Mouse (Mus musculus) megakaryocyte, embryonic 14.5 days (primary cell): Measurements from ENCODE around the gene Iqcb1. TPM values are rescaled to one million over a fixed set of nuclear protein-coding genes. Genes with fewer than 3 reads are reported as not detected.

Source experiments
- H3K27me3 ChIP-seq: replicated peaks from 2 replicates; pipeline ENCODE3; 2012; ENCODE audit warnings: inconsistent platforms
- H3K36me3 ChIP-seq: replicated peaks from 2 replicates; pipeline ENCODE3; 2012; ENCODE audit warnings: low read length, inconsistent platforms, mixed read lengths
- H3K4me1 ChIP-seq: 2 replicates; pipeline ENCODE4 v1.6.1; 2012; ENCODE audit warnings: inconsistent platforms
- H3K4me3 ChIP-seq: replicated peaks from 2 replicates; pipeline ENCODE3; 2012; ENCODE audit warnings: moderate library complexity, mild to moderate bottlenecking, inconsistent platforms
- H3K9me3 ChIP-seq: 2 replicates; pipeline ENCODE4 v1.6.1; 2012; ENCODE audit warnings: inconsistent platforms
- FLI1 ChIP-seq: IDR thresholded peaks from 2 replicates; pipeline ENCODE4 v1.6.1; 2012; ENCODE audit warnings: low read length, inconsistent platforms, mixed read lengths
- GATA1 ChIP-seq: IDR thresholded peaks from 3 replicates; pipeline ENCODE4 v1.6.1; 2012; ENCODE audit warnings: mixed read lengths, low read length, inconsistent platforms, borderline replicate concordance
- polyA plus RNA-seq: library from polyadenylated mRNA; stranded (reverse); fragments of >175 nt; gene quantifications from 2 replicates; pipeline ENCODE4 v1.2.3, GENCODE M21; 2012; ENCODE audit warnings: low replicate concordance; ENCODE audit not compliant: insufficient read depth

Iqcb1 gene
- polyA plus RNA-seq, 1 experiment, result 0.36 TPM

- H3K9me3 ChIP-seq, result no peaks in the 10 kb centered on the region
- H3K4me1 ChIP-seq, result peaks cover 41% of the 10 kb centered on the region
- H3K36me3 ChIP-seq, result peaks cover 17% of the 10 kb centered on the region
- TF ChIP-seq GATA1 (no peak), FLI1 (no peak)
- H3K27me3 ChIP-seq, result no peaks in the 10 kb centered on the region
- peak within 1 kb of the TSS; percentile 99 for H3K4me3 ChIP-seq
These were observed 46.5 kb downstream of the Iqcb1 start, which contains the start of the genes Eaf2 and Golgb1 for GRCm38 (mm10) chr16:36874583-36875275. Eaf2 (minus strand) TSS chr16:36875003. Golgb1 (plus strand) TSS chr16:36875140.

GRCm38 (mm10) chr16:36875276-36875851 is 47.2 kb downstream of the Iqcb1 start:
- H3K9me3 ChIP-seq, result no peaks in the 10 kb centered on the region

GRCm38 (mm10) chr16:36877316-36877715 is 49.1 kb downstream of the Iqcb1 start:
- H3K27me3 ChIP-seq, result no peaks in the 10 kb centered on the region
- H3K4me3 ChIP-seq, result no peak overlapping the region
- peaks cover 48% of the 10 kb centered on the region for H3K4me1 ChIP-seq
- no peak for TF ChIP-seq FLI1
- TF ChIP-seq GATA1, result no peak
- H3K9me3 ChIP-seq, result no peaks in the 10 kb centered on the region
- peaks cover 1% of the 10 kb centered on the region for H3K36me3 ChIP-seq

More at GRCm38 (mm10) chr16:36875276-36875851, 47.2 kb downstream of the Iqcb1 start:
- Histone ChIP-seq H3K27me3 (no peaks in the 10 kb centered on the region), H3K4me1 (peaks cover 45% of the 10 kb centered on the region), H3K4me3 (peak overlapping the region; percentile 99), H3K36me3 (peaks cover 16% of the 10 kb centered on the region)
- TF ChIP-seq FLI1, result no peak
- TF ChIP-seq GATA1, result no peak

GRCm38 (mm10) chr16:36882737-36883343 is 54.7 kb downstream of the Iqcb1 start:
- H3K27me3 ChIP-seq, result no peaks in the 10 kb centered on the region
- no peak for TF ChIP-seq GATA1
- no peak for TF ChIP-seq FLI1
- H3K9me3 ChIP-seq, result no peaks in the 10 kb centered on the region
- H3K4me3 ChIP-seq, result no peak overlapping the region
- peaks cover 31% of the 10 kb centered on the region for H3K36me3 ChIP-seq
- peaks cover 29% of the 10 kb centered on the region for H3K4me1 ChIP-seq

DNA sequence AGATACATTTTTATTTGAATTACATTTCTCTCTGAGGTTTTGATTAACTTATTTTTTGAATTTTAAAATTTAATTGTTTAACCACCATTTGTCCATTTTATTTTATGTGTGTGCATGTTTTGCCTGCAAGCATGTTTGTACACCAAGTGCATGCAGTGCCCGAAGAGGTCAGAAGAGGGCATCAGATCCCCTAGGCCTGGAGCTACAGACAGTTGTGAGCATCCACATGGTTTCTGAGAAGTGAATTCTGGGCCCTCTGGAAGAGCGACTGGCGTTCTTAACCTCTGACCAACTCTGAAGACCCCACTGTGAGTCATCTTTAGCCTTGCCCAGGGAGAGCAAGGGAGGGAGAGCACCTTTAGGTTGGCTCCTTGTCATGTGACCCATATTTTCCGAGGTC is 56.7 kb downstream of the Iqcb1 start:
- Histone ChIP-seq H3K4me1 (peaks cover 12% of the 10 kb centered on the region), H3K27me3 (no peaks in the 10 kb centered on the region), H3K9me3 (no peaks in the 10 kb centered on the region), H3K4me3 (no peak overlapping the region), H3K36me3 (peaks cover 49% of the 10 kb centered on the region)
- no peak for TF ChIP-seq GATA1
- TF ChIP-seq FLI1, result no peak

DNA sequence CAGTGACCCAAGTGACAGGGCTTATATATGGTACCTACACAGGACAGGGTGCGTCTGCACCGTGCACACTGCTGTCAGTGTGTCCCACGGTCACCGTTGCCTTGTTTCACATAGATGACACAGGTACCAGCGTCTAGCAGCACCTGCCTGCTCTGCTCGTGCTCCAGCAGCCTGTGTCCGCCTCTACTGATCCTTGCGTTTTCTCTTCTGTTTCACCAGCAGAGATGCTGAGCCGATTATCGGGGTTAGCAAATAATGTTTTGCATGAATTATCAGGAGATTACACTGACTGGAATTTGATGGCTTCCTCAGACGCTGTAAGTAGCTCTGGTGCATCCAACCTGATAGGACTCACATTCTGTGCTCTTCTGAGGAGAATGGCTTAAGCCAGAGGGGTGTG is 57.7 kb downstream of the Iqcb1 start:
- no peak for TF ChIP-seq FLI1
- TF ChIP-seq GATA1, result no peak
- H3K36me3 ChIP-seq, result peaks cover 59% of the 10 kb centered on the region
- H3K9me3 ChIP-seq, result no peaks in the 10 kb centered on the region
- H3K4me3 ChIP-seq, result no peak overlapping the region
- peaks cover 13% of the 10 kb centered on the region; the same call in 1 of the 2 replicates for H3K4me1 ChIP-seq
- H3K27me3 ChIP-seq, result no peaks in the 10 kb centered on the region

DNA sequence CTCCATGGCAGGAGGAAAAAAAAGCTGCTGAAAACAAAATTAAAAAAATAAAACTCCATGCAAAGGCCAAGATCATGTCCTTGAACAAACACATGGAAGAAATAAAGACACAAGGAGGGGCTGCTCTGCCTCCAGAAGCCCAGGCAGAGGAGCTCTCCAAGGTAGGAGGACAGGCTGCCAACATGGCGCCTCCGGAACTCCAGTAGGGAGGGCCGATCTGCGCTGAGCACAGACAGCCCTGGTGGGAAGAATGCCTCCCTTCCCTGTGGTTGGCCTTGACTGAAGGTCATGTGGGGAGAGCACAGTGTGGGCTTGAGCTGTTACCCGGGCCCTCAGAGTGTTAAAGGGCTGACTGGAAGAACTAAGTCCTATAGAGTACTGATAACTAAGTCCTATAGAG is 59.4 kb downstream of the Iqcb1 start:
- H3K4me3 ChIP-seq, result no peak overlapping the region
- no peaks in the 10 kb centered on the region for H3K9me3 ChIP-seq
- peaks cover 13% of the 10 kb centered on the region; the same call in 1 of the 2 replicates for H3K4me1 ChIP-seq
- H3K36me3 ChIP-seq, result peaks cover 75% of the 10 kb centered on the region
- no peaks in the 10 kb centered on the region for H3K27me3 ChIP-seq
- TF ChIP-seq FLI1, result no peak
- TF ChIP-seq GATA1, result no peak

DNA sequence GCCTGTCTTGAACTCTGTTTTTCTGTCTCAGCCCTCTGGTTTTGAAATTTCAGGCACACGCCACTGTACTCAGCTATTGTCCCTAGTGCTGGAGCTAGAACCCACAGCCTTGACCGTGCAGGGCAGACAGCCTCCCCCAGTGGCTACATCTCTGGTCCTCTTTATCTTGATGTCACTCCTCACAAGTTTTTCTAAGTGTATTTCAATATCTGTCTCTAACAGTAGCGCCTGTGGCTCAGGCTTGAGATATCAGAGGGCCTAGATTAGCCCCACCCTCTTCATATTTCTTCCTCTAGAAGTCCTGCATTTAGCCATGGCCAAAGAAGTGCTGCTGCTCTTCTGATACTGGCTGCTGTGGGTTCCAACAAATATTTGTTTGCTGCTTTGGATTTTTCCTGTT is 62.4 kb downstream of the Iqcb1 start:
- no peaks in the 10 kb centered on the region for H3K27me3 ChIP-seq
- no peak overlapping the region for H3K4me3 ChIP-seq
- no peak for TF ChIP-seq GATA1
- no peak for TF ChIP-seq FLI1
- H3K36me3 ChIP-seq, result peaks cover 97% of the 10 kb centered on the region
- H3K4me1 ChIP-seq, result peaks cover 9% of the 10 kb centered on the region; the same call in 1 of the 2 replicates
- H3K9me3 ChIP-seq, result no peaks in the 10 kb centered on the region

DNA sequence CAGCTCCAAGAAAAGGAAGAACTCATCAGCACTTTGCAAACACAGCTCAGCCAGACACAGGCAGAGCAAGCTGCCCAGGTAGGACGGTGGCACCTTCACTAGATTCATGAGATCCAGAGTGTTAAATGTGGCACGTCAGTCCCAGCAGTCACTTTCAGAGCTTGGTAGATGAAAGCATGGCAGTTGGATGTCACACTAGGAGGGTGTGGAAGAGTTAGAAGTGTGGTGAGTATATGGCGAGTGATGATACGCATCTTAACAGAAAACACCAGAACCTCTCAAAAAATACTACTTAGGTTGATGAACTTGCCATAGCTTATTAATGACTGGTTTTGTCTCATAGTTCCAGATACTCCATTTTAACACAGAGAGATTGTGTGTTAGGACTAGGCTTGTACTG is 63.2 kb downstream of the Iqcb1 start:
- H3K36me3 ChIP-seq, result peaks cover 97% of the 10 kb centered on the region
- no peaks in the 10 kb centered on the region for H3K27me3 ChIP-seq
- TF ChIP-seq FLI1, result no peak
- no peak for TF ChIP-seq GATA1
- no peak overlapping the region for H3K4me3 ChIP-seq
- H3K9me3 ChIP-seq, result no peaks in the 10 kb centered on the region
- peaks cover 9% of the 10 kb centered on the region; the same call in 1 of the 2 replicates for H3K4me1 ChIP-seq

DNA sequence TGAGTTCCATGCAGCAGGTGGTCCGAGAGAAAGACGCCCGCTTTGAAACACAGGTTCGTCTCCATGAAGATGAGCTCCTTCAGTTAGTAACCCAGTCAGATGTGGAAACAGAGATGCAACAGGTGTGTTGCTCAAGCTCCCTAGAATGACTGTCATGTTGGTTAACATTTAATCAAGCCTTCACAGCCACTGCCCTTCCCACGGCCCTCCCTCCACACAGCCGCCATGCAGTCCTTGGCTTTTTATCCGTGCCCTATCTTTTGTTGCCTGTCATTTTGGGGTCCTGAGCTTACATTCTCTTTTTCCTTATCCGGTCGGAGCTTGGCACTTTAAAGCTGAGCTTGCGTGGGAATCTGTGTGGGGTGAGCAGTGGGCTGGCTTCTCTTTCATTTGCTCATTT is 65.1 kb downstream of the Iqcb1 start:
- peaks cover 15% of the 10 kb centered on the region; the same call in 1 of the 2 replicates for H3K4me1 ChIP-seq
- peaks cover 97% of the 10 kb centered on the region for H3K36me3 ChIP-seq
- no peaks in the 10 kb centered on the region for H3K27me3 ChIP-seq
- no peaks in the 10 kb centered on the region for H3K9me3 ChIP-seq
- H3K4me3 ChIP-seq, result no peak overlapping the region
- TF ChIP-seq GATA1, result no peak
- no peak for TF ChIP-seq FLI1
